Mouse (Mus musculus) CH12.LX (cell line): ENCODE measurements around the gene Hps4. TPM values are rescaled to one million over a fixed set of nuclear protein-coding genes. Genes with fewer than 3 reads are reported as not detected.

Experiments
- DNase-seq: peaks from one replicate; pipeline ENCODE4 v3.0.0-alpha.2; 2013; ENCODE audit errors: extremely low read depth
- H3K27ac ChIP-seq: 2 replicates; pipeline ENCODE4 v1.5.1; 2012; ENCODE audit warnings: low read depth, mild to moderate bottlenecking, control low read depth, moderate library complexity; ENCODE audit not compliant: insufficient read depth
- H3K27me3 ChIP-seq: replicated peaks from 2 replicates; pipeline ENCODE3; 2012; ENCODE audit warnings: inconsistent platforms
- H3K36me3 ChIP-seq, 2 experiments: replicated peaks in 1 of 2; 2 replicates each; pipeline versions ENCODE3 to v1.6.1; 2012; ENCODE audit warnings: inconsistent platforms in 1 of 2, low read length in 1 of 2, mild to moderate bottlenecking in 1 of 2, mixed read lengths in 1 of 2, moderate library complexity in 1 of 2; ENCODE audit not compliant: control insufficient read depth in 1 of 2, insufficient read depth in 1 of 2
- H3K4me1 ChIP-seq, 2 experiments: 2 replicates each; pipeline ENCODE4 v1.6.1; 2012; ENCODE audit warnings: inconsistent platforms in 1 of 2, moderate library complexity in 1 of 2; ENCODE audit not compliant: insufficient read depth in 2 of 2, control insufficient read depth in 1 of 2
- H3K4me2 ChIP-seq: 2 replicates; pipeline ENCODE4 v1.6.1; 2012; ENCODE audit warnings: low read depth, mild to moderate bottlenecking, control low read depth; ENCODE audit not compliant: poor library complexity, insufficient read depth, severe bottlenecking
- H3K4me3 ChIP-seq, 3 experiments: fragments of 150-350 bp in 1 of 3; sonication (generic) in 1 of 3; replicated peaks in 1 of 3; 2 replicates each; pipeline versions ENCODE3 to v1.5.1; 2011 to 2012; ENCODE audit warnings: low read depth in 2 of 3, low read length in 2 of 3, mild to moderate bottlenecking in 2 of 3, moderate library complexity in 2 of 3, control low read depth in 1 of 3, improper control_type of control experiment in 1 of 3, inconsistent platforms in 1 of 3, mixed read lengths in 1 of 3; ENCODE audit not compliant: poor library complexity in 1 of 3
- H3K79me2 ChIP-seq: replicated peaks from 2 replicates; pipeline ENCODE4 v1.6.1; 2012; ENCODE audit warnings: mild to moderate bottlenecking, moderate library complexity; ENCODE audit not compliant: control insufficient read depth, poor library complexity, insufficient read depth, severe bottlenecking; ENCODE audit errors: extremely low read depth
- H3K9ac ChIP-seq: 2 replicates; pipeline ENCODE4 v1.6.1; 2012; ENCODE audit warnings: low read depth, mild to moderate bottlenecking, control low read depth, moderate library complexity; ENCODE audit not compliant: insufficient read depth
- H3K9me3 ChIP-seq: replicated peaks from 2 replicates; pipeline ENCODE3; 2012; ENCODE audit warnings: low read length, inconsistent platforms, mixed read lengths
- BHLHE40 ChIP-seq: IDR thresholded peaks from 2 replicates; pipeline ENCODE4 v1.6.1; 2011; ENCODE audit warnings: mild to moderate bottlenecking, low read depth, low read length, improper control_type of control experiment
- CHD1 ChIP-seq: IDR thresholded peaks from 2 replicates; pipeline ENCODE4 v1.6.1; 2012; ENCODE audit warnings: low read depth, low read length, improper control_type of control experiment, inconsistent platforms
- CHD2 ChIP-seq: IDR thresholded peaks from 2 replicates; pipeline ENCODE4 v1.6.1; 2011; ENCODE audit warnings: low read length, improper control_type of control experiment
- CTCF ChIP-seq, 2 experiments: IDR thresholded peaks in 1 of 2; conservative IDR thresholded peaks in 1 of 2; 2 replicates each; pipeline ENCODE4 v1.5.1; 2011 to 2012; ENCODE audit warnings: low read depth in 2 of 2, low read length in 2 of 2, improper control_type of control experiment in 1 of 2, inconsistent platforms in 1 of 2, mild to moderate bottlenecking in 1 of 2, moderate library complexity in 1 of 2
- E2F4 ChIP-seq: IDR thresholded peaks from 2 replicates; pipeline ENCODE4 v1.6.1; 2011; ENCODE audit warnings: low read depth, low read length, improper control_type of control experiment; ENCODE audit not compliant: insufficient replicate concordance
- ELF1 ChIP-seq: IDR thresholded peaks from 2 replicates; pipeline ENCODE4 v1.6.1; 2014; ENCODE audit warnings: low read depth, mild to moderate bottlenecking, inconsistent platforms, low read length, improper control_type of control experiment
- HCFC1 ChIP-seq: IDR thresholded peaks from 2 replicates; pipeline ENCODE4 v1.6.1; 2012; ENCODE audit warnings: low read depth, mild to moderate bottlenecking, inconsistent platforms, low read length, improper control_type of control experiment
- JUN ChIP-seq: IDR thresholded peaks from 2 replicates; pipeline ENCODE4 v1.6.1; 2011; ENCODE audit warnings: low read depth, mild to moderate bottlenecking, low read length, improper control_type of control experiment, moderate library complexity; ENCODE audit not compliant: insufficient read depth
- JUND ChIP-seq: conservative IDR thresholded peaks from 2 replicates; pipeline ENCODE4 v1.6.1; 2011; ENCODE audit warnings: low read depth, low read length, improper control_type of control experiment
- KAT2A ChIP-seq: IDR thresholded peaks from 2 replicates; pipeline ENCODE4 v1.6.1; 2012; ENCODE audit warnings: low read length, improper control_type of control experiment, inconsistent platforms; ENCODE audit not compliant: insufficient replicate concordance
- MAFK ChIP-seq: IDR thresholded peaks from 2 replicates; pipeline ENCODE4 v1.6.1; 2011; ENCODE audit warnings: low read length, improper control_type of control experiment; ENCODE audit not compliant: insufficient replicate concordance
- MXI1 ChIP-seq: IDR thresholded peaks from 2 replicates; pipeline ENCODE4 v1.6.1; 2011; ENCODE audit warnings: mild to moderate bottlenecking, low read depth, low read length, improper control_type of control experiment
- NRF1 ChIP-seq: IDR thresholded peaks from 2 replicates; pipeline ENCODE4 v1.6.1; 2014; ENCODE audit warnings: low read depth, mild to moderate bottlenecking, inconsistent platforms, low read length, improper control_type of control experiment, moderate library complexity
- POLR2A ChIP-seq: IDR thresholded peaks from 2 replicates; pipeline ENCODE4 v1.6.1; 2011; ENCODE audit warnings: low read depth, mild to moderate bottlenecking, improper control_type of control experiment, low read length
- POLR2AphosphoS2 ChIP-seq: IDR thresholded peaks from 2 replicates; pipeline ENCODE4 v1.6.1; 2011; ENCODE audit warnings: low read depth, low read length, improper control_type of control experiment
- RAD21 ChIP-seq: IDR thresholded peaks from 2 replicates; pipeline ENCODE4 v1.6.1; 2011; ENCODE audit warnings: low read depth, mild to moderate bottlenecking, low read length, improper control_type of control experiment, moderate library complexity
- RCOR1 ChIP-seq: conservative IDR thresholded peaks from 2 replicates; pipeline ENCODE4 v1.6.1; 2012; ENCODE audit warnings: low read depth, mild to moderate bottlenecking, inconsistent platforms, low read length, improper control_type of control experiment
- SIN3A ChIP-seq: IDR thresholded peaks from 2 replicates; pipeline ENCODE4 v1.6.1; 2012; ENCODE audit warnings: low read length, improper control_type of control experiment, inconsistent platforms
- SMC3 ChIP-seq: IDR thresholded peaks from 2 replicates; pipeline ENCODE4 v1.6.1; 2011; ENCODE audit warnings: low read depth, low read length, improper control_type of control experiment
- TCF12 ChIP-seq: IDR thresholded peaks from 2 replicates; pipeline ENCODE4 v1.6.1; 2014; ENCODE audit warnings: low read depth, mild to moderate bottlenecking, inconsistent platforms, low read length, improper control_type of control experiment
- USF2 ChIP-seq: conservative IDR thresholded peaks from 2 replicates; pipeline ENCODE4 v1.6.1; 2011; ENCODE audit warnings: low read depth, low read length, improper control_type of control experiment
- ZC3H11A ChIP-seq: IDR thresholded peaks from 2 replicates; pipeline ENCODE4 v1.6.1; 2012; ENCODE audit warnings: low read depth, mild to moderate bottlenecking, inconsistent platforms, low read length, improper control_type of control experiment
- ZNF384 ChIP-seq: IDR thresholded peaks from 2 replicates; pipeline ENCODE4 v1.6.1; 2012; ENCODE audit warnings: low read depth, low read length, improper control_type of control experiment, inconsistent platforms
- dilution Hi-C: fragments of 300-500 bp; cut with MboI; formaldehyde crosslinking; loops from 2 replicates; pipeline ENCODE4 v1.14.3; 2020; ENCODE audit warnings: low sequenced_read_pairs; ENCODE audit not compliant: extremely low pct_unique_long_range_greater_than_20kb, extremely low pct_ligation_motif_present
- in situ Hi-C: fragments of 300-500 bp; cut with MboI; formaldehyde crosslinking; loops from 3 replicates; pipeline ENCODE4 v1.14.3; 2019; ENCODE audit warnings: low sequenced_read_pairs, low pct_ligation_motif_present, low pct_unique_long_range_greater_than_20kb, mixed read lengths
- polyA plus RNA-seq: library from polyadenylated mRNA; unstranded; fragments of >175 nt; gene quantifications from 2 replicates; pipeline ENCODE4 v1.2.1, GENCODE M21; 2012; ENCODE audit warnings: low read depth; ENCODE audit not compliant: insufficient read length
- total RNA-seq, 2 experiments: library from RNA; depleted of rRNA; stranded (reverse); fragments of 300-350 nt in 1 of 2; fragments of >200 nt in 1 of 2; gene quantifications; 2 replicates each; pipeline ENCODE4 v1.2.3; 2012 to 2014

Hps4 gene
- total and polyA plus RNA-seq, 3 experiments, result 10.0 to 23.0 (median 18.3) TPM

GRCm38 (mm10) chr5:112389352-112389751, 46.5 kb downstream of the Hps4 start:
- H3K79me2 ChIP-seq, result no peaks in the 10 kb centered on the region
- dilution Hi-C loops, result no loop called here
- no peak overlapping the region for H3K9ac ChIP-seq
- in situ Hi-C loops, result no loop called here
- H3K27ac ChIP-seq, result no peak overlapping the region
- H3K27me3 ChIP-seq, result peaks cover 44% of the 10 kb centered on the region
- H3K4me1 ChIP-seq, result no peaks in the 10 kb centered on the region
- H3K36me3 ChIP-seq, result no peaks in the 10 kb centered on the region
- H3K4me2 ChIP-seq, result no peak overlapping the region
- no peak for TF ChIP-seq BHLHE40
- TF ChIP-seq POLR2AphosphoS2, result no peak
- no peak for TF ChIP-seq NRF1
- no peak for TF ChIP-seq USF2
- no peak for TF ChIP-seq JUND
- TF ChIP-seq MXI1, result no peak
- no peak for TF ChIP-seq ZC3H11A
- TF ChIP-seq SMC3, result no peak
- TF ChIP-seq CHD1, result no peak
- no peak for TF ChIP-seq ELF1
- no peak for TF ChIP-seq RAD21
- no peak for TF ChIP-seq KAT2A
- TF ChIP-seq RCOR1, result no peak
- no peak for TF ChIP-seq JUN
- no peak for TF ChIP-seq TCF12
- TF ChIP-seq HCFC1, result no peak
- no peak for TF ChIP-seq E2F4
- TF ChIP-seq ZNF384, result no peak
- TF ChIP-seq CTCF (conservative IDR thresholded peaks at IDR 0.05 in 1 of 2, IDR thresholded peaks at IDR 0.05 in 1 of 2; ENCODE audit: low read depth in 2 of 2, low read length in 2 of 2), result no peak
- no peak for TF ChIP-seq POLR2A
- TF ChIP-seq, all 38 proteins: peak for 0
- H3K4me3 ChIP-seq, result no peak overlapping the region
- DNase-seq, result no peak
- H3K9me3 ChIP-seq, result no peaks in the 10 kb centered on the region

- in situ Hi-C loops, result no loop called here
- DNase-seq, result no peak
- H3K4me3 ChIP-seq, result no peak overlapping the region
These were observed 48.1 kb downstream of the Hps4 start for GRCm38 (mm10) chr5:112391002-112391401.

More at GRCm38 (mm10) chr5:112391002-112391401, 48.1 kb downstream of the Hps4 start:
- H3K9me3 ChIP-seq, result peaks cover 2% of the 10 kb centered on the region
- no peak overlapping the region for H3K4me2 ChIP-seq
- no peaks in the 10 kb centered on the region for H3K36me3 ChIP-seq
- no peak overlapping the region for H3K27ac ChIP-seq
- no peak for TF ChIP-seq SMC3
- no peak for TF ChIP-seq MAFK
- no peak for TF ChIP-seq MXI1
- TF ChIP-seq NRF1, result no peak
- no peak for TF ChIP-seq SIN3A
- TF ChIP-seq CHD1, result no peak
- TF ChIP-seq TCF12, result no peak
- no peak for TF ChIP-seq POLR2A
- TF ChIP-seq CHD2, result no peak
- H3K4me1 ChIP-seq, result no peaks in the 10 kb centered on the region
- dilution Hi-C loops, result no loop called here
- no peak overlapping the region for H3K9ac ChIP-seq
- peaks cover 44% of the 10 kb centered on the region for H3K27me3 ChIP-seq
- no peaks in the 10 kb centered on the region for H3K79me2 ChIP-seq
